In the genomic region with DNA sequence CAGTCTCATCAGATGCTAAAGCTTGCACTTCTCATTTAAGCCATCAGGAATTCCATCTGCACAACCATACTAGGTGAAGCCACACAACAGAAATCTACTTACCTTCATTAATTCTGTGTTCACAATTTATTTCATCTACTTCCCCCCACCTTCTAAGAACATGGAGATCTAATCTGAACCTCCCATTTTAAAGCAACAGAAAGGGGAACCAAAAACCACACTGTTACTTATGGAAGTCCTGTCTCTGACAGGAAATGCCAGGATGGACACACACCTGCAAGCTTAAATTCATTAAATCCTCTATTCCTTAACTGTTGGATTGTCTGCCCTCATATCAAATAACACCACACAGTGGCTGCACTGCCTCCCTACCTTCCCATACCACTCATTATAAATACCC, we compare ENCODE assay signal across 25 mouse cellular contexts.
"Had no signal": no experiment of that assay in that cellular context is flagged by ENCODE, and none has a peak within 500 bp of the region (broad histone marks: within the 10 kb centered on the region; RNA-seq: fewer than 3 reads in every experiment).

No protein-coding gene starts in this region.

- H3K4me3 ChIP-seq: layer of hippocampus, adult 2 months; limb, embryonic 12.5 days; limb, embryonic 15.5 days; liver, embryonic 15.5 days; megakaryocyte, embryonic 14.5 days; midbrain, embryonic 10.5 days; midbrain, embryonic 13.5 days; stomach, embryonic 15.5 days had no signal

- H3K27me3 ChIP-seq: limb, embryonic 12.5 days; limb, embryonic 15.5 days; liver, embryonic 15.5 days; megakaryocyte, embryonic 14.5 days; midbrain, embryonic 13.5 days; stomach, embryonic 15.5 days had no signal

- DNase-seq: kidney, adult 2 months; kidney, postnatal 25 days; layer of hippocampus, postnatal 36 days; left cerebral cortex, postnatal 4 days; lung, adult 2 months; lung, postnatal 14 days; lung, postnatal 4 days; right cerebral cortex, adult 18-20 months; right cerebral cortex, postnatal 14 days; right cerebral cortex, postnatal 4 days; thymus, adult 18-20 months; thymus, postnatal 14 days; thymus, postnatal 4 days had no signal

- H3K27ac ChIP-seq: kidney, postnatal 0 days; layer of hippocampus, adult 2 months; limb, embryonic 12.5 days; limb, embryonic 15.5 days; liver, embryonic 15.5 days; midbrain, embryonic 10.5 days; midbrain, embryonic 13.5 days; stomach, embryonic 15.5 days had no signal

- ATAC-seq: intestine, embryonic 16.5 days; midbrain, embryonic 13.5 days; midbrain, embryonic 16.5 days had no signal

- H3K9ac ChIP-seq: limb, embryonic 12.5 days; limb, embryonic 15.5 days; liver, embryonic 15.5 days; midbrain, embryonic 13.5 days; stomach, embryonic 15.5 days had no signal

- H3K9me3 ChIP-seq: limb, embryonic 12.5 days; limb, embryonic 15.5 days; liver, embryonic 15.5 days; megakaryocyte, embryonic 14.5 days; midbrain, embryonic 10.5 days; midbrain, embryonic 13.5 days; stomach, embryonic 15.5 days had no signal

- H3K4me1 ChIP-seq: midbrain, embryonic 10.5 days; midbrain, embryonic 13.5 days had no signal

- H3K4me2 ChIP-seq: limb, embryonic 12.5 days; limb, embryonic 15.5 days; liver, embryonic 11.5 days; liver, embryonic 15.5 days; midbrain, embryonic 13.5 days; stomach, embryonic 15.5 days had no signal
